Mouse (Mus musculus) neutrophil, adult 5-6 weeks (primary cell): ENCODE data around the gene Pid1. TPM values are rescaled to one million over a fixed set of nuclear protein-coding genes. Genes with fewer than 3 reads are reported as not detected.
"Not testable (repeated sequence)": the region's sequence is repeated elsewhere in the genome, so short reads cannot be mapped to it uniquely, and the experiment has no call there.

Source experiments
- ATAC-seq: fragments of 151-379, 151-347 bp; 2 replicates; pipeline ENCODE4 v1.8.0; 2017; ENCODE audit warnings: mild to moderate bottlenecking, moderate TSS enrichment; ENCODE audit not compliant: insufficient number of reproducible peaks, poor library complexity, low FRiP score, severe bottlenecking; ENCODE audit errors: extremely low read depth
- total RNA-seq: library from RNA; stranded (forward); fragments of 200-1000 nt; gene quantifications from 2 replicates; pipeline ENCODE4 v1.2.3, GENCODE M21; 2017

Gene Pid1
- total RNA-seq, 1 experiment from 2014 or later: 9.4 TPM

GRCm38 (mm10) chr1:84218605-84219004 is 145.4 kb downstream of the Pid1 start:
- no peak for ATAC-seq

- ATAC-seq: no peak
Measured at GRCm38 (mm10) chr1:84217777-84218176, 146.2 kb downstream of the Pid1 start.

GRCm38 (mm10) chr1:84211507-84211906 is 152.5 kb downstream of the Pid1 start:
- no peak for ATAC-seq

- not testable (repeated sequence) for ATAC-seq
Measured at GRCm38 (mm10) chr1:84205746-84206145, 158.2 kb downstream of the Pid1 start.

GRCm38 (mm10) chr1:84203494-84203893 is 160.5 kb downstream of the Pid1 start:
- no peak for ATAC-seq

- ATAC-seq: no peak
Measured at GRCm38 (mm10) chr1:84199890-84200289, 164.1 kb downstream of the Pid1 start.

- ATAC-seq: peak; percentile 51; the same call in 1 of the 2 replicates
Measured at GRCm38 (mm10) chr1:84198887-84199286, 165.1 kb downstream of the Pid1 start.

GRCm38 (mm10) chr1:84192167-84192566 is 171.8 kb downstream of the Pid1 start:
- ATAC-seq: no peak

- no peak for ATAC-seq
Measured at GRCm38 (mm10) chr1:84189446-84189845, 174.5 kb downstream of the Pid1 start.

- no peak for ATAC-seq
Measured at GRCm38 (mm10) chr1:84186756-84187437, 177.1 kb downstream of the Pid1 start.

GRCm38 (mm10) chr1:84177696-84178095 is 186.3 kb downstream of the Pid1 start:
- ATAC-seq: no peak

- no peak for ATAC-seq
Measured at GRCm38 (mm10) chr1:84177033-84177432, 186.9 kb downstream of the Pid1 start.

GRCm38 (mm10) chr1:84172941-84173340 is 191.0 kb downstream of the Pid1 start:
- ATAC-seq: no peak

GRCm38 (mm10) chr1:84157790-84158189 is 206.2 kb downstream of the Pid1 start:
- ATAC-seq: no peak

- no peak for ATAC-seq
Measured at GRCm38 (mm10) chr1:84155585-84155930, 208.4 kb downstream of the Pid1 start.

- no peak for ATAC-seq
Measured at GRCm38 (mm10) chr1:84154725-84155584, 209.0 kb downstream of the Pid1 start.

- no peak for ATAC-seq
Measured at GRCm38 (mm10) chr1:84153943-84154342, 210.0 kb downstream of the Pid1 start.

- no peak for ATAC-seq
Measured at GRCm38 (mm10) chr1:84141561-84141960, 222.4 kb downstream of the Pid1 start.

- no peak for ATAC-seq
Measured at GRCm38 (mm10) chr1:84132451-84132850, 231.5 kb downstream of the Pid1 start.

- ATAC-seq: no peak
Measured at GRCm38 (mm10) chr1:84131799-84132198, 232.2 kb downstream of the Pid1 start.
